Mouse (Mus musculus) heart, postnatal 0 days (tissue): Measurements from ENCODE around the gene Get4. TPM values are rescaled to one million over a fixed set of nuclear protein-coding genes. Genes with fewer than 3 reads are reported as not detected.

Source experiments
- ATAC-seq: fragments of 200-750 bp; cut with Nextera tagmentation; 2 replicates; pipeline ENCODE4 v1.8.0; 2017; ENCODE audit warnings: low read depth, moderate number of reproducible peaks, moderate library complexity; ENCODE audit not compliant: insufficient read depth
- DNase-seq: peaks from one replicate; pipeline ENCODE4 v3.0.0-alpha.2; 2016; ENCODE audit warnings: low spot score
- H3K27ac ChIP-seq: fragments of 300-500 bp; sonication (generic); 2 replicates; pipeline ENCODE4 v1.5.1; 2014; ENCODE audit warnings: low read depth, mild to moderate bottlenecking
- H3K27me3 ChIP-seq: fragments of 300-500 bp; sonication (generic); 2 replicates; pipeline ENCODE4 v1.6.1; 2014; ENCODE audit warnings: low read length, mixed read lengths; ENCODE audit not compliant: control insufficient read depth, insufficient read depth
- H3K36me3 ChIP-seq: fragments of 300-500 bp; sonication (generic); replicated peaks from 2 replicates; pipeline ENCODE4 v1.6.1; 2014; ENCODE audit warnings: low read length, mixed read lengths; ENCODE audit not compliant: control insufficient read depth, insufficient read depth
- H3K4me1 ChIP-seq: fragments of 300-500 bp; sonication (generic); 2 replicates; pipeline ENCODE4 v1.6.1; 2014; ENCODE audit warnings: antibody characterized with exemption; ENCODE audit not compliant: control insufficient read depth, insufficient read depth
- H3K4me2 ChIP-seq: fragments of 300-500 bp; sonication (generic); 2 replicates; pipeline ENCODE4 v1.6.1; 2014; ENCODE audit warnings: low read depth, mild to moderate bottlenecking, low read length, moderate library complexity
- H3K4me3 ChIP-seq: fragments of 300-500 bp; sonication (generic); 2 replicates; pipeline ENCODE4 v1.5.1; 2014; ENCODE audit warnings: low read depth, low read length
- H3K9ac ChIP-seq: fragments of 300-500 bp; sonication (generic); replicated peaks from 2 replicates; pipeline ENCODE4 v1.6.1; 2014; ENCODE audit warnings: low read depth, low read length, mixed read lengths
- H3K9me3 ChIP-seq: fragments of 300-500 bp; sonication (generic); replicated peaks from 2 replicates; pipeline ENCODE4 v1.6.1; 2016; ENCODE audit warnings: low read length; ENCODE audit not compliant: control insufficient read depth
- CTCF ChIP-seq: IDR thresholded peaks from 2 replicates; pipeline ENCODE4 v1.5.1; 2016; ENCODE audit warnings: antibody characterized with exemption, control low read depth, low read depth
- EP300 ChIP-seq: IDR thresholded peaks from 2 replicates; pipeline ENCODE4 v1.6.1; 2016; ENCODE audit warnings: antibody characterized with exemption, low read depth
- WGBS: fragments of 180-500 bp; shearing (Covaris S2); extraction: QIAGEN DNeasy Blood & Tissue Kit; methylation state at CpG from one replicate; pipeline ENCODE4 v1.1.7; 2014; 5-methylcytosine and 5-hydroxymethylcytosine counted together
- polyA plus RNA-seq: library from polyadenylated mRNA; unstranded; fragments of >200 nt; fragmentation: Nextera tagmentation; extraction: Ambion mirVana; gene quantifications from 2 replicates; pipeline ENCODE4 v1.2.1, GENCODE M21; 2015
- total RNA-seq: library from RNA; depleted of rRNA; stranded (reverse); fragments of >200 nt; gene quantifications from 2 replicates; pipeline ENCODE4 v1.2.3, GENCODE M21; 2014; ENCODE audit warnings: low replicate concordance

The Get4 gene
- total and polyA plus RNA-seq, 2 experiments from 2014 or later = 61.6 to 153 TPM

- Histone ChIP-seq H3K9ac (no peak overlapping the region), H3K27me3 (no peaks in the 10 kb centered on the region), H3K4me3 (no peak overlapping the region), H3K27ac (peak overlapping the region; percentile 83), H3K4me1 (peaks cover 8% of the 10 kb centered on the region), H3K9me3 (no peaks in the 10 kb centered on the region), H3K4me2 (no peak overlapping the region), H3K36me3 (peaks cover 78% of the 10 kb centered on the region)
- WGBS = 51% methylated on average over 15 of the region's 15 CpGs
- DNase-seq (peak; percentile 63), ATAC-seq (peak; percentile 89)
- TF ChIP-seq CTCF = no peak
- 0 out of 2 replicates have a peak, but pooled peaks have one; percentile 50 for TF ChIP-seq EP300
Measured at GRCm38 (mm10) chr5:139241022-139241761, 10.9 kb upstream of the Get4 start.

GRCm38 (mm10) chr5:139243384-139243783 is 8.7 kb upstream of the Get4 start:
- Histone ChIP-seq H3K4me1 (peaks cover 8% of the 10 kb centered on the region), H3K9ac (no peak overlapping the region), H3K9me3 (no peaks in the 10 kb centered on the region), H3K36me3 (peaks cover 81% of the 10 kb centered on the region), H3K27ac (0 out of 2 replicates have a peak overlapping the region, but pooled peaks have one; percentile 21), H3K4me2 (no peak overlapping the region), H3K4me3 (no peak overlapping the region), H3K27me3 (no peaks in the 10 kb centered on the region)
- TF ChIP-seq EP300 = no peak
- TF ChIP-seq CTCF = no peak
- DNase-seq = peak; percentile 15
- 38% methylated on average over 1 of the region's 1 CpGs for WGBS
- ATAC-seq = no peak

- H3K4me3 ChIP-seq = no peak overlapping the region
- H3K4me2 ChIP-seq = no peak overlapping the region
- H3K4me1 ChIP-seq = peaks cover 12% of the 10 kb centered on the region
- H3K9ac ChIP-seq = no peak overlapping the region
- no peak overlapping the region for H3K27ac ChIP-seq
- H3K9me3 ChIP-seq = no peaks in the 10 kb centered on the region
- TF ChIP-seq CTCF (no peak), EP300 (no peak)
- H3K27me3 ChIP-seq = no peaks in the 10 kb centered on the region
- WGBS = 35% methylated on average over 3 of the region's 3 CpGs
- H3K36me3 ChIP-seq = peaks cover 62% of the 10 kb centered on the region
- ATAC-seq (no peak), DNase-seq (no peak)
Measured at GRCm38 (mm10) chr5:139247767-139248166, 4.4 kb upstream of the Get4 start.

GRCm38 (mm10) chr5:139248846-139249245 is 3.3 kb upstream of the Get4 start:
- H3K9ac ChIP-seq = no peak overlapping the region
- no peaks in the 10 kb centered on the region for H3K9me3 ChIP-seq
- 54% methylated on average over 3 of the region's 3 CpGs for WGBS
- H3K4me1 ChIP-seq = peaks cover 11% of the 10 kb centered on the region; the same call in 1 of the 2 replicates
- no peak for TF ChIP-seq CTCF
- TF ChIP-seq EP300 = no peak
- peaks cover 58% of the 10 kb centered on the region for H3K36me3 ChIP-seq
- no peaks in the 10 kb centered on the region for H3K27me3 ChIP-seq
- ATAC-seq (no peak), DNase-seq (no peak)
- H3K27ac ChIP-seq = no peak overlapping the region
- H3K4me3 ChIP-seq = no peak overlapping the region
- H3K4me2 ChIP-seq = no peak overlapping the region

- no peaks in the 10 kb centered on the region for H3K27me3 ChIP-seq
- DNase-seq = no peak
- ATAC-seq = no peak
- no peaks in the 10 kb centered on the region for H3K9me3 ChIP-seq
- TF ChIP-seq CTCF (no peak), EP300 (no peak)
- WGBS = 84% methylated on average over 7 of the region's 7 CpGs
- peak overlapping the region; percentile 71; the same call in 1 of the 2 replicates for H3K4me2 ChIP-seq
- no peak overlapping the region for H3K4me3 ChIP-seq
- H3K36me3 ChIP-seq = peaks cover 40% of the 10 kb centered on the region
- peak overlapping the region; percentile 48 for H3K9ac ChIP-seq
- H3K4me1 ChIP-seq = peaks cover 31% of the 10 kb centered on the region
- H3K27ac ChIP-seq = peak overlapping the region; percentile 81
Measured at GRCm38 (mm10) chr5:139251279-139251678, 845 bp upstream of the Get4 start.
